Mouse (Mus musculus): ENCODE data around the gene Ddx39b.
A peak's percentile ranks its signal among the peaks of the same experiment; 100 is the strongest.

Ddx39b gene

DNA sequence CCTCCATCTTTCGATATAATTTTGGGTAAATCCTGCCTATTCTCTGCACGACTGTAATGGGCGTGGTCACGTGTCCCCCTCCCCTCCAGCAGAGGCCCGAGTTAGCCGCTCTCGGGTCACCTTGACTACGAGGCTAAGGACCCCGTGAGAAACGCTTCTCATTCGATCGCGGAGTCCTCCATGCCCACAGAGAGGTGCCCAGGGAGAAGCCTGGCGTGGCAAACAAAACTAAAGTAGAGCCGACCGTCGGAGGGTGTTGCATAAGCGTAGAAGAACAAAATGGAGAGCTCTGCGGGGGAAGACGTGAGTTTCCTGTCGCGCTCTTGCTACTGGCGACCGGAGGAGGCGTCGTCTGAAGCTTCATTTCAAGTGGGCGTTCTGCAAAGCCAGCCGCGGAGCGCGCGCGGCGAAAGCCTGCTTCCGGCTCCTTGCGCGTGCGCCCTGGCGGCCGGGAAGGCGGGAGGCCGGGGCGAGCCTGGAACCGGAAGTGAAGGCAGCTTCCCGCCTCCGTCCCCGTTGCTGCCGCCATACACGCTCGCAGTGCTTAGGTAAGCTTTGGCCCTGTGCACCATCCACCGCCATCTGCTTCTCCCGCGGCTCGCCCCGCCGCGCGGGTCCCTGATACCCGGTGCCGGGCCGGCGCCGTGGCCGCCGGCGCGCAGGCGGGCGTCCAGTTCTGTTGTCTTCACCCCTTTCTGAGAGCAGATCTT, at the start of gene Ddx39b:
Gene Ddx39b, plus strand, starts transcription at position 442 of the 710 bp plus-strand sequence.
- DNase-seq (ENCODE audit: low spot score in 2 of 2), result peak; percentile 95 to 97

DNA sequence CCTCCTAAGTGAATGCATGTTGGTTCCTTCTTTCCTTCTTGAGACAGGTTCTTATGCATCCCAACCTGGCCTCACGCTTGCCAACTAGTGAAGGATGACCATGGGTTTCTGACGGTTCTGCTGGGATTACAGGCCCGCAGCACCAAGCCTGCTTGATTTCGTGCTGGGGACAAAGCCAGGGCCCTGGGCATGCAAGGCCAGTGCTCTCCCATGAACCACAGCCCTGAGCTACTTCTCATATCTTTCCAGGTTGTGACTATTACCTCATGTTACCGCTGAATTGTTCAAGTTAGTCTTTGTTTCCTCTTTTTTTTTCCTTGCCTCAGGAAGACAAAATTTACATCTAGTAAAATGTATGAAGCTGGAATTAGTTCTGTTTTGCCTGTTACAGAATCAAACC, 48.6 kb upstream of the Ddx39b start:
- no peak for DNase-seq (ENCODE audit: low spot score in 2 of 2)

DNA sequence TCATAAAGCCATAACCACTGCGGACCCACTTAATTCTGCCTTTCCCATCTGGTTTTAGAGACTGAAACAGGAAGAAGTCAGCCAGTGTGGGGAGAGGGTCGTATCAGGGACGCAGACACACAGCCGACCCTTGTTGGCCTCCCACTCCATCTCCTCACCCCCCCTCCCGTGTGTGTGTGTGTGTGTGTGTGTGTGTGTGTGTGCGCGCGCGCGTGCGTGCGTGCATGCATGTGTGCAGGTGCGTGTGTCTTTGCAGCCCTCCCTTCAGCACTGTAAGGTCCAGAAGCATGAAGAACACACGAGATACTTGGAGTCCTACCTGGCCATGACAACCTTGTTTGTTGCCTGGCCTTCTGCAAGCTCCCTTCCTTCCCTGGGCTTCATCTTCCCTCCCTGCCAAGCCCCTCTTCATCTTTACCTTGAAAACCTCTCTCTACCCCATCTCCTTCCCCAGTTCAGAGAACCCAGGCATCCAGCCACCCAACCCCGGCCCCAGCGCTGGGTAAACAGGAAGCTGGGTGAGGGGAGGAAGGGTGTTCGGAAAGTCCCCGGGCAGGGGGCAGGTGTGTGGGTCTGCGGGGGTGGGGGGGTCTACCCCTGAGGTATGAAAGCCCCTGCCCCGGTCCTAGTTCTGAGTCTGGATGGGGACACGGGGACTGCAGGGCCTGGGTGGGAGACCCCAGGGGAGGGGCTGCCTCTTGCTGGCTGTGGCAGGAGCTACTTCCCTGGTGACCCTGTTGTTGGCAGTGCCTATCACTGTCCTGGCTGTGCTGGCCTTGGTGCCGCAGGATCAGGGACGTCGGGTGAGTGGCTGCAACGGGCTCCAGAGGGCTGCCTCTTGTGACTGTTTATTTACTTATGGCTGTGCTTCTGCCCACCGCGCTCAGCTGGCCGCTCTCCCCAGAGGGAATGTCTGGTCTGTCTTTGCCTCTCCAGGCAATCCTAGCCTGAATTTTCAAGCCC, 47.4 kb upstream of the Ddx39b start, which contains the start of gene Ltb:
Gene Ltb, plus strand, starts transcription at position 559 of the 963 bp plus-strand sequence.
- no peak for DNase-seq (ENCODE audit: low spot score in 2 of 2)

DNA sequence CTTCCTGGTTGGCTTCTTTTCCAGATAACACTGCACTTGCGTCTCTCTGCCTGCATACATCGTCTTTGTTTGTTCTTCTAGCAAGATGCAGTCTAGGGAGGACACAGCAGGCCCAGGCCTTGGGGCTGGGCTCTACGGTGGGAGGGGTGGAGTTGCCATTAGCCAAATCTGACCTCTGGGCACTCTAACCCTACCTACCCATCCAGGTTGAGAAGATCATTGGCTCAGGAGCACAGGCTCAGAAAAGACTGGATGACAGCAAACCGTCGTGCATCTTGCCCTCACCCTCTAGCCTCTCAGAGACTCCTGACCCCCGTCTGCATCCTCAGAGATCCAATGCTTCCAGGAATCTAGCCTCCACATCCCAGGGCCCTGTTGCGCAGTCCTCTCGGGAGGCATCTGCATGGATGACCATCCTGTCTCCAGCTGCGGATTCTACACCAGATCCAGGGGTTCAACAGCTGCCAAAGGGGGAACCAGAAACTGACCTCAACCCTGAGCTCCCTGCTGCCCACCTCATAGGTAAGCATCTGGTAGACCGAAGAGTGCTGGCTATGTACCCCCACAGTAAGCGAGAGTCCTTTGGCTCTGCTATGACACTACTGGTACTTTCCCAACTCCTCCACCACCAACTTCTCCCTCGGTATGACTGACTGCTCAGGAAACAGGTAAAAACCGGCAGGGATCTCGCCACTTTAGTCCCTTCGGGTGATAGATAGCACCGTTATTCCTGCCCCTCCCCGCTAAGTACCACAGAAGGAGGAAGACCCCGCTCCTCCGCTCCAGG, 46.5 kb upstream of the Ddx39b start:
- DNase-seq (ENCODE audit: low spot score in 2 of 2), result no peak

DNA sequence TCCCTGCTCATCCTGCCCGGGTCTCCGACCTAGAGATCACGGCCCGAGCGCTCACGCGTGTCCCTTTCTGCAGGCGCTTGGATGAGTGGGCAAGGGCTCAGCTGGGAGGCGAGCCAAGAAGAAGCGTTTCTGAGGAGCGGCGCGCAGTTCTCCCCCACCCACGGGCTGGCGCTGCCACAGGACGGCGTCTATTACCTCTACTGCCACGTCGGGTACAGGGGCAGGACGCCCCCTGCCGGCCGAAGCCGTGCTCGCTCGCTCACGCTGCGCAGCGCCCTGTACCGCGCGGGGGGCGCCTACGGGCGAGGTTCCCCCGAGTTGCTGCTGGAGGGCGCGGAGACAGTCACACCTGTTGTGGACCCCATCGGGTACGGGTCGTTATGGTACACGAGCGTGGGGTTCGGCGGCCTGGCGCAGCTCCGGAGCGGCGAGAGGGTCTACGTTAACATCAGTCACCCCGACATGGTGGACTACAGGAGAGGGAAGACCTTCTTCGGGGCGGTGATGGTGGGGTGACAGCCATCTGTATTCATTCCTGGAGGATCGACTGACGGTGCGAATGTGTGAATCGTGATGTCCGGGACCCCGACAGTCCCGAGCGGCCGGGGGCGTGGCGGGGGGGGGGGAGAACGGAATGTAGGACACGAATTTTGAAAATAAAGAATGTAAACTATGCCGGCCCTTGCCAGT, 45.8 kb upstream of the Ddx39b start:
- DNase-seq (ENCODE audit: low spot score in 2 of 2), result peak; percentile 69 to 76

DNA sequence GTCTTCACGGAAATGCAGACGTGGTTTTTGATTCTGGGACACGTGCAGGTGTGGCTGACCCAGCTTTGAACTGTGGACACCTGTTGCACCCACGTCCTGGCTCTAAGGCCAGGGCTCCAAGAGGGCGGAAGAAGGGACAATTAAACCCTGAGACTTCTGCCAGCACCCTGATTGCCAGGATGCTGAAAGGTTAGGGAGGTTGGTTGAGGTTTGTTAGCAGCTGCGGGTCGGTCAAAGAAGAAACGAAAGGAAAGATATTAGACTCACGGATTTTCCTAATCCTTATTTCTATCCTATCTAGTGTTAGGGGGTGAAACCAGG, 45.3 kb upstream of the Ddx39b start:
- DNase-seq (ENCODE audit: low spot score in 2 of 2), result no peak

DNA sequence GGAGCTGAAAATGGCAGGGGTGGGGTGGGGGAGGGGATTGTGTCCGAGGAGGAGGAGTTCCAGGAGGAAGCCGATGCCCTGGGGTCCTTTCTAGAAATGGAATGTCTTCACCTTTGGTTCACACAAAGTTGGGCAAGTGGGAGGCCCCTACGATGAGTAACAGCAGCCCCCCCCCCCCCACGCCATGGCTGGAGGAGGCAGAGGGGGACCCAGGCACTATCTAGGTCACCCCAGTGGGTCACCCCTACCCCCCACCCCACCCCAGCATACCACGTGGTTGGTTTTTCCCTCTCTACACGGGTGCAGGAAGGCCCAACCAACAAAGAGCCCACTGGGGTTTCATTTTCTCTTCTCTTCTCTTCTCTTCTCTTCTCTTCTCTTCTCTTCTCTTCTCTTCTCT, 44.4 kb upstream of the Ddx39b start:
- no peak for DNase-seq (ENCODE audit: low spot score in 2 of 2)

DNA sequence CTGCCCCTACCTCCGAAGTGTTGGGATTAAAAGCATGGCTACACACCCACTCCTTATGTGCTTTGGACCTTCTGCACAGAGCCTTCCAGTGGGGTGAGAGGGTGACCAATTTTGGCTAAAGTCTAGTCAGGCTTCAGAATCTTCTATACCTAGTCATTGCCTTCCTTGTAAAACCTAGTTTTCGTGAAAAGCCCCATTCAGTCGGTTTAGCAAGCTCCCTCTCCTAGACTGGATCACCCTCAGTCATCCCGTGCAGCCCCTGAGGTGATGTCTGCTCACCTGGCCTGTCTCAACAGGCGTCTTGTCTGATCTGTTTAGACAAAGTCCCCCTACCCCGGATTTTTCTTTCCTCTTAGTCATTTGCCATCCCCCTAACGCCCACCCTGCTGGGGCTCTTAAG, 43.5 kb upstream of the Ddx39b start:
- no peak for DNase-seq (ENCODE audit: low spot score in 2 of 2)

DNA sequence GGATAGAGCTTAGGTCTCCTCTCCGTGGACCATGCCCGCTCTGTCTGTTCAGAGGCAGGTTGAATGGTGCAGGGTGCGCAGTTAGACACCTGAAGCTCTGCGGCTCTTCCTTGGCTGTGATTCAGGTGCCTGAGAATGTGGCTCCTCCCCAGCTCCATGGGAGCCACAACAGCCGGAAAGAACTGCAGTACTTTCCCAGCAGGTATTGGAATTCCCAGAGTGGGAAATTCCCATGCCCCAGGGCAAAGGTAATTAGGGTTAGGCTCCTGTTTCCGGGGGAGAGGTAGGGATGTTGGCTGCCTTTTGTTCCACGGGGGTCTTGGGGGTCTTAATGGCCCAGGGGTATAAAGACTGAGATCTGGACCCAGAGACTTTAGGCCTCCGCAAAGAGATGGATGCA, 42.6 kb upstream of the Ddx39b start:
- no peak for DNase-seq (ENCODE audit: low spot score in 2 of 2)

DNA sequence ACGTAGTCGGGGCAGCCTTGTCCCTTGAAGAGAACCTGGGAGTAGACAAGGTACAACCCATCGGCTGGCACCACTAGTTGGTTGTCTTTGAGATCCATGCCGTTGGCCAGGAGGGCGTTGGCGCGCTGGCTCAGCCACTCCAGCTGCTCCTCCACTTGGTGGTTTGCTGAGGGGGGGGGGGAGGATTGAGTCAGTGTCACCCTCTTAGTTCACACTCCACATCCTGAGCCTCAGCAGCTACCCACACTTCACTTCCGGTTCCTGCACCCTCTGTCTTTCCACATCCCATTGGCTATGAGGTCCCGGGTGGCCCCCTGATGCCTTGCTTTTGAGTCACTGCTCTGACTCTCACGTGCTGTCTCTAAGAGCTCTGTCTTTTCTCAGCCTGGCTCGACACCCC, 41.1 kb upstream of the Ddx39b start:
- peak in 1 of 2 experiments; percentile 57 for DNase-seq (ENCODE audit: low spot score in 2 of 2)

DNA sequence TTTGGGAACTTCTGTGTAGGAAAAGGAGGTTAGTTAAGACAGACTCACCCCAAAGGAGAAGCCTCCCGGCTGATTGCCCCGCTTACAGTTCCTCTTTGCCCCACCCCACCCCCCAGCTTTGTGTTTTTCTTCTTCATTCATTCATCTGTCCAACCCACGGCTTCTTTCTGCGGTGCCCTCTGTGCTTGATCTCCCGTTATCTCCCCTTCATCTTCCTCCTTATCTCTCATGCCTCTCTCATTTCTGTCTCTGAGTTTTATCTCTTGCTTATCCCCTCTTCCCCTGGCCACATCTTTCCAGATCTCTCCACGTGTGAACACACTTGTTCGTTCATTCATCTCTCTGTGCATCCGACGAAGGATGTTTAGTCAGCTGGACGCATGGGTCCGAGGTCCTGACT, 40.4 kb upstream of the Ddx39b start:
- no peak for DNase-seq (ENCODE audit: low spot score in 2 of 2)

DNA sequence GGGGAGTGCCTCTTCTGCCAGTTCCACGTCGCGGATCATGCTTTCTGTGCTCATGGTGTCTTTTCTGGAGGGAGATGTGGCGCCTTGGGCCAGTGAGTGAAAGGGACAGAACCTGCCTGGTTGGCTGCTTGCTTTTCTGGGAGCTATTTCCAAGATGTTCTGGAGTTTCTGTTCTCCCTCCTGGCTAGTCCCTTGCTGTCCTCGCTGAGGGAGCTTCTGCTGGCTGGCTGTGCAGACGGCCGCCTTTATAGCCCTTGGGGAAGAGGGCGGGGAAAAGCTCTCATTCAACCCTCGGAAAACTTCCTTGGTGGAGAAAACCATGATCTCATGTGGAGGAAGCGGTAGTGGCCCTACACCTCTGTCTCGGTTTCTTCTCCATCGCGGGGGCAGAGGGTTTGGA, 39.8 kb upstream of the Ddx39b start, which contains the start of gene Tnf:
Gene Tnf, minus strand, starts transcription at position 221 of the 400 bp plus-strand sequence.
- DNase-seq (ENCODE audit: low spot score in 2 of 2), result peak; percentile 77 to 83

DNA sequence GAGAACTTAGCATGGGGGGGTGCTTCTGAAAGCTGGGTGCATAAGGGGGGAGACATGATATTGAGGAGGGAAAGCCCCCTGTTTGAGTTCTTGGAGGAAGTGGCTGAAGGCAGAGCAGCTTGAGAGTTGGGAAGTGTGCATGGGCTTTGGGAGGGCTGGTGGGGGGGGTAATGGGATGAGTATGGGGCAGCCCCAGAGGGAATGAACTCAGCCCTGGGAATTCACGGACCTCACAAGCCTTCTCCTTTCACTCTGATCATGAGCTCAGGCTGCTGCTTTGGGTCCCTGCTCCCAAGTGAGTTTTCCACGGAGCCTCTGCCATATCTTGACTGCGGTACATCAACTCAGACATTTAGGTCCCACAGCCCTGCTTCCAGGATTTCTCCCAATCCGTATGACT, 39.1 kb upstream of the Ddx39b start:
- DNase-seq (ENCODE audit: low spot score in 2 of 2), result no peak

DNA sequence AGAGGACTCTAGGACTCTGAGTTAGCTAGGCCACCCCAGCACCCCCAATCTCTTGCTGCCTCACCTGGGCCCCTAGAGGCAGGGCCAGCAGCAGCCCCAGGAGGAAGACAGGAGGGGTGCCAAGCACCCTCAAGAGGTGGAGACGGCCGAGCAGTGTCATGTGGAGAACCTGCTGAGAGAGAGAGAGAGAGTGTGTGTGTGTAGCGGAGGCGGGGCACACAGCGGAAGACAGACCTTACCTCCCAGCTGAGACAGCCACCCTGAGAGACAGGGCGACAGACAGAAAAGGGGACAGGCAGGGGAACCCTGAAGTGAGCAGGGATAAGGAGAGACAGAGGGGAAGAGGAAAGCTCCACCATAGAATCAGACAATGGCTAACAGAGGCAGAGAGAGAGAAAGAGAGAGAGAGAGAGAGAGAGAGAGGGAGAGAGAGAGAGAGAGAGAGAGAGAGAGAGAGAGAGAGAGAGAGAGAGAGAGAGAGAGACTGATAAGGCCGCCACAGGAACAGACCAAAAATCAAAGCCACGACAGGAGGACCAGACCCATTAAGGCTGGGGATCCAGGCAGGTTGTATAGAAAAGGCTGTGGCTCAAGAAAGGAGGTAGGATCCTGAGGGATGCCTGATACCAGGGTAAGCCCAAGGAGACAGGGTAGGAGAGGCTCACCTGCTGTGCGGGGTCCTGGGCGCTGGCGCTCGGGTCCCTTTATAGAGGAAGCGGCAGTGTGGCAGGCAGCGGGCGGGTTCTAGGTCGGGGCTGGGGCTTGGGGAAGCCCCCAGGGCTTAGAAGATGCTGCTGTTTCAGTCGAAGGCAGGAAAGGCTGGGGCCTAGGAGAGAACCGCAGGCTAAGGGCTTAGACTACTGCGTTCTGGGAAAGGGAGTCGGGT, 36.8 kb upstream of the Ddx39b start, which contains the start of gene Lta:
Gene Lta, minus strand, starts transcription at position 858 of the 886 bp plus-strand sequence.
- DNase-seq (ENCODE audit: low spot score in 2 of 2), result no peak

DNA sequence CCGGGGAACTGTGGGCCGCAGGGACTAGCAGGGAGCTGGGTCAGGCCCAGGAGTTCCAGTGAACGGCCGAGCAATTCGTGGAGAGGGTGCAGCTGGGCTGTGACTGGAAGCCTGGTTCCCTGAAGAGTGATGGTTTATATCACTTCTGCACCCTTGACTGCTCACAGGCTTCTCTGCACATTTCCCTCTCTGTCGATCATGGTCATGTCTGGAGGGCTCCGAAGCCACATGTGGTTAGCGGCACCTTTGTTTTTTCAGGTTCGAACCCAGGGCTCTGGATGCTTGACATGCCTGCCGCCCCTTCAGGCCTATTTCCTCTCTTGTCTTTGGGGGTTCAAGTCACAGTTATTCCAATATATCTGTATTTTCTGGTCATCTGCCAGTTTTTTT, 36.2 kb upstream of the Ddx39b start:
- DNase-seq (ENCODE audit: low spot score in 2 of 2), result no peak

DNA sequence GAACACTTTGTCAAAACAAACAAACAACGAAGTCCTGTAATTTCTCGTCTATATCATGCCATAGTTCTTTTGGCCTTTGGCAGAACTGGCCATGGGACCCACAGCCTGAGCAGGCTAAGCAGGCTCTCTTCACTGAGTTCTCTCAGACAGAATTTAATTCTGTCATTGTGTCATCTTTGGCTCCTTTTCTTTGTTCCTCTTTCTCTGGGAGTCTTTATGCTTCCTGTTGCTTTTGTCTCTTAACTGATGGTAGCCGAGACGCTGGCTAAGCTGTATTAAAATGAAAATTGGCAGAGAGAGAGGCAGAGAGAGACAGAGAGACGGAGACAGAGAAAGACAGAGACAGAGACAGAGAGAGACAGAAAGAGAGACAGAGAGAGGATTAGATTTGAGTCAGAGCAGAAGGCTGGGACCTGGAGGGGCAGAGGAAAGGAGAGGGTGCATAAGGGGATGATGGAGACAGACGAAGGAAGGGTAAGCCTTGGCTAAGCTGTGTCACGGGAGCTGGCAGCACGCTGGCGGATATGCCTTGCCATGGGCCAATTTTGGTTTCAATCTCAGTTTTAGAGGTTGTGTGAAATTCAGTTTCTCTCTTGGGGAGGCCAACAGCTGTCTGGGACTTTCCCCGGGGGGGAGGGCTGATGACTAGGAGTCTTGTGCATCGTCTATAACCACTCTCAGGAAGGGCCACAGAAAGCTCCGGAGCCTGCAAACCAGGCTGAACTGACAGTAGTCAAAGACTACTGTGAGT, 31.6 kb upstream of the Ddx39b start:
- DNase-seq (ENCODE audit: low spot score in 2 of 2), result peak; percentile 50 to 62

DNA sequence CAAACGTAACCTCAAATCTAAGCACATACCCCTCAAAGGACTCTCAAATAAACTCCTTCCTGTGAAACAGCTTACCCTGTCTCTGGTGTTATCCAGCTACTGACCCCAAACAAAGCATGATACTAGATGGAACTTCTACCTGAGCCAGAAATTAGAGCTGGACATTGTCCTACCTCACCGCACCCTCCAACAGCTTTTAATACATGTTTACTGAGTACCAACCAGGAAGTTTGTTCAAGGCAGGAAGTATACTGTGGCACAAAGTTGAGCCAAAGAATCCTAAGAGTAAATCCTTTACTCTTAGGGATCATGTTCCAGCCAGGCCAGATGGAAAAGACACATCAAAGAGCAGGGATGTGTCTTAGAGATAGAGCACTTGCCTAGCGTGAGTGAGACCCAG, 31.0 kb upstream of the Ddx39b start:
- DNase-seq (ENCODE audit: low spot score in 2 of 2), result no peak

DNA sequence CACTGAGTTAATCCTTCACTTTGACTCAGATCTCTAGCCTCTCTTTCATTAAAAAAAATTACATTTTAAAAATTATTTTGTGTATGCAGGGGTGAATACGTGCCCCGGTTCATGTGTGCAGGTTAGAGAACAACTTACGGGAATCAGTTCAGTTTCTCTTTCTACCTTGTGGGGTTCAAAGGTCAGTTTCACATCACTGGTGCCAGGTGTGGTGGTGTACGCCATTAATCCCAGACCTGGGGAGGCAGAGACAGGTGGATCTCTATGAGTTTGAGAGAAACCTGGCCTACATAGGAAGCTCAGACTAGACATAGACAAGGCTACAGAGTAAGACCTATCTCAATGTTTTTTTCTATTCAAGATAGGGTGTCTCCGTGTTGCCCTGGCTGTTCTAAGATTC, 28.5 kb upstream of the Ddx39b start:
- DNase-seq (ENCODE audit: low spot score in 2 of 2), result no peak

DNA sequence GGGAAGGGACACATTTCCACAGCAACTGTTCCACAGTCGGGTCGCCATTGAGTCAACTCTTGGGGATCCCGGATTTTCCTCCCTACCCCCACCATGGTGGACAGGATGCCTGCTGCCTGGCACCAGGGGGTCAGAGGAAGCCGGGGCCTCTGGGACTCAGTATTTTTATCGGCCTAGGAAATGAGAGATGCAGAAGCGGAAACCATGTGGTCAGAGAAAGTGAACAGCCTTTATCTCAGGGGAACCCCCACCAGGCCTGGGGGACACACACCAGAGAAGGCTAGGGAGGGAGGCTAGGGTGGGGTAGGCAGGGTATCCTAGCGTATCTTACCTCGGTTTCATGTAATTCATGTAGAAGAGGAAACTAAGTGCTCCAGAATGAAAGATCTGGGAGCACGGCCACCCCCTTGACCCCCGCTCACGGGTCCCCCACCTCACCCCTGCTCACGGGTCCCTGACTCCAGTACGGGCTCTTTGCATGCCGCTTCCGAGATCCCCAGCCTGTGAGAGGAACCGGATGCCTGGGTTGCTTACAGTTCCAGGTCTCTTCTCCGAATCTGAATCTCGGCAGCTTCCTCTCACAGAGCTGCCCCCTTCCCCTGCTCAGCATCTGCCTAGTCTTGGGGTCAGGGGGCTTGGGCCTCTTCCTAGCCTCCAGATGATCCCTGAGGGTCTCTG, 22.9 kb upstream of the Ddx39b start:
- peak; percentile 70 to 91 for DNase-seq (ENCODE audit: low spot score in 2 of 2)
